Mouse (Mus musculus) lung, postnatal 4 days (tissue): ENCODE measurements around the gene Adamts7.
A peak's percentile ranks its signal among the peaks of the same experiment; 100 is the strongest.

Experiments used
- DNase-seq, 2 experiments: peaks; one replicate each; pipeline ENCODE4 v3.0.0; 2021

Adamts7 gene

GRCm38 (mm10) chr9:90162243-90162925 is 485 bp upstream of the Adamts7 start:
- peak; percentile 81 to 90 for DNase-seq

GRCm38 (mm10) chr9:90163749-90164095 is 853 bp downstream of the Adamts7 start:
- DNase-seq, result peak; percentile 62 to 80

- DNase-seq, result no peak
These were observed 2.0 kb downstream of the Adamts7 start for GRCm38 (mm10) chr9:90164670-90165453.

- no peak for DNase-seq
These were observed 2.7 kb downstream of the Adamts7 start for GRCm38 (mm10) chr9:90165590-90165989.

- DNase-seq, result peak in 1 of 2 experiments; percentile 42
These were observed 3.7 kb downstream of the Adamts7 start for GRCm38 (mm10) chr9:90166615-90167014.

- no peak for DNase-seq
These were observed 7.1 kb downstream of the Adamts7 start for GRCm38 (mm10) chr9:90169965-90170364.

- no peak for DNase-seq
These were observed 8.6 kb downstream of the Adamts7 start for GRCm38 (mm10) chr9:90171421-90171820.

GRCm38 (mm10) chr9:90172528-90173321 is 9.9 kb downstream of the Adamts7 start:
- DNase-seq, result no peak

- DNase-seq, result no peak
These were observed 10.5 kb downstream of the Adamts7 start for GRCm38 (mm10) chr9:90173330-90173729.

GRCm38 (mm10) chr9:90179409-90179808 is 16.5 kb downstream of the Adamts7 start:
- peak in 1 of 2 experiments; percentile 18 for DNase-seq

GRCm38 (mm10) chr9:90181656-90182388 is 19.0 kb downstream of the Adamts7 start:
- peak in 1 of 2 experiments; percentile 2 for DNase-seq

- peak; percentile 63 to 81 for DNase-seq
These were observed 20.0 kb downstream of the Adamts7 start for GRCm38 (mm10) chr9:90182636-90183421.

GRCm38 (mm10) chr9:90183550-90183949 is 20.7 kb downstream of the Adamts7 start:
- no peak for DNase-seq

- DNase-seq, result peak; percentile 73 to 77
These were observed 21.2 kb downstream of the Adamts7 start for GRCm38 (mm10) chr9:90184116-90184515.

- DNase-seq, result no peak
These were observed 22.6 kb downstream of the Adamts7 start for GRCm38 (mm10) chr9:90185356-90185910.

- no peak for DNase-seq
These were observed 26.0 kb downstream of the Adamts7 start for GRCm38 (mm10) chr9:90188893-90189292.

GRCm38 (mm10) chr9:90189391-90189790 is 26.5 kb downstream of the Adamts7 start:
- no peak for DNase-seq

- no peak for DNase-seq
These were observed 32.1 kb downstream of the Adamts7 start for GRCm38 (mm10) chr9:90195000-90195399.

GRCm38 (mm10) chr9:90196262-90196661 is 33.4 kb downstream of the Adamts7 start:
- no peak for DNase-seq

- DNase-seq, result no peak
These were observed 34.3 kb downstream of the Adamts7 start for GRCm38 (mm10) chr9:90197116-90197665.

GRCm38 (mm10) chr9:90197866-90198383 is 35.1 kb downstream of the Adamts7 start:
- DNase-seq, result no peak
